Mouse (Mus musculus): ENCODE results near the gene Ddah2. TPM values are rescaled to one million over a fixed set of nuclear protein-coding genes. Genes with fewer than 3 reads are reported as not detected.

Ddah2 gene
- total RNA-seq, 2 experiments from 2014 or later: 8.4 to 8.9 TPM

- DNase-seq: no peak
- intact Hi-C loops (cut with DNase I): loop anchor here (2.0 kb wide), 1 partner anchor 36 kb away; no protein-coding TSS in a partner anchor
These were observed 11.9 kb downstream of the Ddah2 start for GRCm38 (mm10) chr17:35070556-35071229.

GRCm38 (mm10) chr17:35071454-35071853 lies 12.6 kb downstream of the Ddah2 start:
- intact Hi-C loops (cut with DNase I): loop anchor here (2.0 kb wide), 1 partner anchor 35 kb away; no protein-coding TSS in a partner anchor
- no peak for DNase-seq

GRCm38 (mm10) chr17:35074097-35074496 lies 15.3 kb downstream of the Ddah2 start:
- DNase-seq: no peak
- intact Hi-C loops (cut with DNase I): no loop called here

GRCm38 (mm10) chr17:35076507-35077176 lies 17.8 kb downstream of the Ddah2 start, which contains the start of gene Ly6g6e:
Gene Ly6g6e, plus strand, starts transcription at chr17:35076902.
- no peak for DNase-seq
- intact Hi-C loops (cut with DNase I): no loop called here

GRCm38 (mm10) chr17:35077285-35077684 lies 18.4 kb downstream of the Ddah2 start:
- intact Hi-C loops (cut with DNase I): no loop called here

GRCm38 (mm10) chr17:35077786-35078233 lies 19.0 kb downstream of the Ddah2 start, which contains the start of gene Ly6g6d:
Gene Ly6g6d, minus strand, starts transcription at chr17:35078065.
- intact Hi-C loops (cut with DNase I): no loop called here
- DNase-seq: no peak

More at GRCm38 (mm10) chr17:35077285-35077684, 18.4 kb downstream of the Ddah2 start:
- no peak for DNase-seq

GRCm38 (mm10) chr17:35079778-35080177 lies 20.9 kb downstream of the Ddah2 start:
- DNase-seq: no peak
- intact Hi-C loops (cut with DNase I): no loop called here

GRCm38 (mm10) chr17:35080248-35080647 lies 21.4 kb downstream of the Ddah2 start:
- intact Hi-C loops (cut with DNase I): no loop called here
- DNase-seq: no peak

- DNase-seq: no peak
- intact Hi-C loops (cut with DNase I): no loop called here
These were observed 21.9 kb downstream of the Ddah2 start for GRCm38 (mm10) chr17:35080710-35081109.

GRCm38 (mm10) chr17:35082841-35083576 lies 24.2 kb downstream of the Ddah2 start:
- intact Hi-C loops (cut with DNase I): no loop called here

GRCm38 (mm10) chr17:35083929-35084497 lies 25.2 kb downstream of the Ddah2 start:
- intact Hi-C loops (cut with DNase I): no loop called here
- DNase-seq: no peak

More at GRCm38 (mm10) chr17:35082841-35083576, 24.2 kb downstream of the Ddah2 start:
- DNase-seq: no peak

- DNase-seq: no peak
- intact Hi-C loops (cut with DNase I): loop anchor here (5.0 kb wide), 1 partner anchor 63 kb away; no protein-coding TSS in a partner anchor
These were observed 26.5 kb downstream of the Ddah2 start, which contains the start of gene Ly6g6f for GRCm38 (mm10) chr17:35085208-35085865. Gene Ly6g6f, minus strand, starts transcription at chr17:35085610.

GRCm38 (mm10) chr17:35088151-35088550 lies 29.3 kb downstream of the Ddah2 start:
- no peak for DNase-seq
- intact Hi-C loops (cut with DNase I): loop anchor here (5.0 kb wide), 1 partner anchor 66 kb away; no protein-coding TSS in a partner anchor

GRCm38 (mm10) chr17:35088825-35089644 lies 30.2 kb downstream of the Ddah2 start, which contains the start of gene Abhd16a:
Gene Abhd16a, plus strand, starts transcription at chr17:35089263.
- DNase-seq: peak; percentile 91 to 94
- intact Hi-C loops (cut with DNase I): loop anchor here (5.0 kb wide), 1 partner anchor 67 kb away; no protein-coding TSS in a partner anchor

- DNase-seq: peak; percentile 22 to 37
- intact Hi-C loops (cut with DNase I): no loop called here
These were observed 31.5 kb downstream of the Ddah2 start for GRCm38 (mm10) chr17:35090166-35090932.

- intact Hi-C loops (cut with DNase I): no loop called here
- peak in 1 of 2 experiments; percentile 12 for DNase-seq
These were observed 33.8 kb downstream of the Ddah2 start for GRCm38 (mm10) chr17:35092403-35093198.
